Mouse (Mus musculus) heart, postnatal 10 days (tissue): ENCODE results near the gene Eif3b. TPM values are rescaled to one million over a fixed set of nuclear protein-coding genes. Genes with fewer than 3 reads are reported as not detected.
A peak's percentile ranks its signal among the peaks of the same experiment; 100 is the strongest.

Experiments
- DNase-seq, 2 experiments: peaks; one replicate each; pipeline ENCODE4 v3.0.0; 2021
- intact Hi-C: fragments of 180-260 bp; cut with DNase I; formaldehyde crosslinking; loops from one replicate; pipeline ENCODE4 v1.15.1; 2025
- total RNA-seq, 2 experiments: library from RNA; stranded (reverse); gene quantifications; 2 replicates each; pipeline ENCODE4 v1.2.3; 2021

Eif3b gene
- 100 to 1,000 TPM; 101 to 105 TPM for total RNA-seq

DNA sequence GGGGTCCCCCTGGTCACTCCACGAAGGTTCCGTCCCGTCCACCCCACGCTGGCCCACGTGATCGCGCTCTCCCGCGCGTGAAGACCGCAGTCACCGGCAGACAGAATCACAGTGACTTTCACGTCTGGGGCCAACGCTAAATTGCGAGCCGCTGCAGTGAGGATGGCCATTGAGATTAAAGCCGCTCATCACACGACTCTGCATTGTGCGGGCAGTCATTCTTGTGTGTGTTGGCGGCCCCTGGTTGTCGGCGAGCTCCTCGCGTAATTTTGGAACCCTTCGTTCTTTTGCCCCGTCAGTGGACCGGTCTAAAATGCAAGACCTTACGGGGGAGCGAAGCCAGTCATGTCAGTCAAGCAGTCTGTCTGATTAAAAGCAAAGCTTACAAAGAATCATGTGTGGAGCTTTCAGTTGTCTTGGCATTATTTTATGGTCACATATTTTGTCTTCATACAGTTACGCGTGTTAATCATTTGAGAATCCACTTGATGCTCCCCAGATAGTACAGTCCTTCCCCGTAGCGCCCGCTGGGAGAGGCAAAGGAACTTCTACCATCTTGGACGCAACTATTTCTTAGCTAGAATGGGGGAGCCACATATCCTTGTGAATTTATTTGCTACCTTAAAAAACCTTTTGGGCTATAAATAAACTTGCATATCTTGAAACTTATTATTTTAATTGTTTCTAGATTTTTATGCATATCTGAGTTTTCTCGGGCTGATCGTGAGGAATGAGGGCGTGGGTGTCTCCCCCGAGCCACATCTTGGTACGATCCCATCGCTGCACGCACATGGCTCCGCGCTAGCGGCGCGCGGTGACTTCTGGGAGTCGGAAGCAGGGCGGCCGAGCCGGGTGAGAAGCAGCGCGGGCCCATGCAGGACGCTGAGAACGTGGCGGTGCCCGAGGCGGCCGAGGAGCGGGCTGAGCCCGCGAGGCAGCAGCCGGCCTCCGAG lies at the start of gene Eif3b:
Gene Eif3b (plus strand): TSS at position 840 of the 953 bp plus-strand sequence.
- peak; percentile 92 to 93 for DNase-seq
- intact Hi-C loops = no loop called here

DNA sequence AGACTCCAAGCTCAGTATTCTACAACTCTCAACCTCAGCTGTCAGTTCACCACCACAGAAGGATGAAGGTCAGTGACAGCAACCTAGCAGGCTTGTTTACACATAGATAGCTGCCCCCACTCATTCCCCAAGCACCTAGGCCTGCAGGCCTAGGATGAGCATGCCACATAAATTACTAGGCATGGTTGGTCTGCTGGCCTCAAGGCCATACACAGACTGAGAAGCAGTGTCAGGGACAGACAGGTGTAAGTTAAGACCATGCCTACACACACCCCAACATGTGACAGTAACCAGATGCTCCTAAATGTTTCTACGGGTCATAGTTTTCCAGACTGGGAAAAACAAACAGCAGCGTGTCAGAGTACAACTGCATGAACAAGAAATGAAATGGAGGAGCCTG lies 49.7 kb upstream of the Eif3b start:
- DNase-seq = no peak
- intact Hi-C loops = no loop called here

DNA sequence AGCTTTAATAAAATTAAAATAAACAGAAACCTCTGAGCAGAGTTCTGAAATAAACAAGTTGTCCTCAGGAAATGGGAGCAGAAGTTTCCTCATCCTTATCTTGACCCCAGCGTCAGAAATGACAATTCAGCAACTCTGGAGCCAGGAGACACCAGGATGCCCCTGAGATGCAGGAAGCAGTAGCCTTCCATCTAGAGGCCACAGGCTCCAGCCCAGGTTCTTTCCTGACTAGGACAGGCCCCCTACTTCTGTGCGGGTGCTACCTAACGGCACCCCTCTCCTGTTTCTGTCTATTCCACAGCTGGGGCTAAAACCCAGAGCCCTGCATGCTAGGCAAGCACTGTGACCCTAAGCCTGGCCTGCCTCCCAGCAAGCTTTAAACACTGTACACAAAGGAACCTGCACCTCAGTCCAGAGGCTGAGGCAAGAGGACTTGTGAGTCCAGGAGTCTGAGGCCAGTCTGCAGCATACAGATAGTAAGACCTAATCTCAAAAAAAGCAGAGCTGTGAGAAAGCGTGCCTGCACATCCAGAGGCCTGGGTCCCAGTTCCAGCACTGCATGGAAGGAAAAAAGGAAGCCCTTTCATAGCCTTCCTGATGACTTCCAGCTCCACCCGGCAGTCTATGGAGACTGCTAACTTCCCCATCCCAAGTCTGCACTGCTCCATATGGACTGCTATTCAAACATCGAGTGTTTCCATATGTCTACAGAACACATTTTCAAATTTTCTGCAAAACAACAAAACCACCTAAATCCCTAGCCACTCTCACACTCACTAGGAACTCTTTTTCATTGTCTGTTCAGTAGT lies 48.5 kb upstream of the Eif3b start:
- DNase-seq = peak in 1 of 2 experiments; percentile 19
- intact Hi-C loops = no loop called here

DNA sequence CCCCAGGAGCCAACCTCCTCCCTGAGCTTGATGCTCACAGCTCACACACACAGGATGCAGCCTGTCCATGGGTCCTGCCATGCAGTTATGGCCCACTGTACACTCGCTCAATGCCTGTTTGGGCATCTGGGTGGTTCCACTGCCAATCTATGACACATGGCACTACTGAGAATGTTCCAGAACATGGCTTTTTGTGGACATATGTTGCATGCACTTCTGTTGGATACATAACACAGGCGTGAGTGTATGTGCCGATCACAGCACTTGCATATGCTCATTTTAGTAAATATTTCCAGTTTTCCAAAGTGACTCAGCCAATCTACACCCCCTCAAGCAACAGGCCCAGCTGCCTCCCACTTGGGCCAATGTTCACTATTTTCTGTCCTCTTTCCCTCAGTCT lies 47.5 kb upstream of the Eif3b start:
- intact Hi-C loops = no loop called here
- no peak for DNase-seq

DNA sequence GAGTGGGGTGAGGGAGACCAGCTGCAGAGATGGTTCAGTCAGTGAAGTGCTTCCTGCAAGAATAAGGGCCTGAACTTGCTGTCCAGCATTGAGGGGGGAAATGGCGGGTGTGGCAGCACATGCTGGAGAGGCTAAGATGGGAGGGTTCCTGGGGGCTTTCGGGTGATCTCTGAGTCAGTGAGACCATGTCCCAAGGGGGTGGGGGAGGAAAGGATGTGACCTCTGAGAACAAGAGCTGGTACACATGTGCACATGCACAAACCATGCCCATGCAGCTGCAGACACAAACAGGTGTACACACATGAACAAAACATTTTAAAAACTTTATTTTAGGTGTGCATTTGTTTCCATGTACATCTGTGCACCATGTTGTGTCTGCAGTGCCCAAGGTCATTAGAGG lies 45.4 kb upstream of the Eif3b start:
- no peak for DNase-seq
- intact Hi-C loops = no loop called here

DNA sequence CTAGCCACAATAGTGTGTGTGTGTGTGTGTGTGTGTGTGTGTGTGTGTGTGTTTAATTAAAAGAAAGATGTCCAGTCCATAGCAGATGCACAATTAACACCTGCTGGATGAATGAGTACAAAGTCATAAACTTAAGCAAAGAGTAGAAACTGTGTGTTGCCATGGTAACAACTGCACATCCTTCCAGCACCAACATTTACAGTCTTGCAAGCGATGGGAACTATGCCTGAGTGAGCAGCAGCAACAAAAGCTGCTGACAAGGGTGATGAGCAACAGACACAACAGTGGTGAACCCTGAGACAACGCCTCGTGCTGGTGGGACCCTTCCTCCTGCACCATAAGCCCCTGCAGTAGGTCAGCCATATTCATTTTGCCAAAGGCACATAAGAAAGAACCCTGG lies 44.9 kb upstream of the Eif3b start:
- intact Hi-C loops = no loop called here
- no peak for DNase-seq

DNA sequence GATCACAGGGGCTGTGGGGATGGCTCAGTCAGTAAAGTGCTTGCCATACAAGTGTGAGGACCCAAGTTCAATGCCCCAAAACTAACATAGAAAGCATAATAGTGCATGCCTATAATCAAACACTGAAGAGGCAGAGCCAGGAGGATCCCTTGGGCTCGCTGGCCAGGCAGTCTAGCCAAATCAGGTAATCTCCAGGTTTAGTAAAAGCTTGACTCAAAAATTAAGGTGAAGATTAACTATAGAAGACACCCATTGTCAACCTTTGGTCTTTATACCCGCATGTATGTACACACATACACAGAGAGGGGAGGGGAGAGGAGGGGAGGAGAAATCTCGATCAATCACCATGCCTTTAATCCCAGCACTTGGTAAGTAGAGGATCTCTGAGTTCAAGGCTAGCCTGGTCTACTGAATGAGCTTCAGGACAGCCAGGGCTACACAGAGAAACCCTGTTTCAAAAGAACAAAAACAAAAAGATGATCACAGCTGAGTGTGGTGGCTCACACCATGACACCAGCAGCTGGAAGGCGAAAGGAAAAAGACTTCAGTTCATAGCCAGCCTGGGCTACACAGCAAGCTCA lies 43.8 kb upstream of the Eif3b start:
- intact Hi-C loops = no loop called here
- DNase-seq = no peak

DNA sequence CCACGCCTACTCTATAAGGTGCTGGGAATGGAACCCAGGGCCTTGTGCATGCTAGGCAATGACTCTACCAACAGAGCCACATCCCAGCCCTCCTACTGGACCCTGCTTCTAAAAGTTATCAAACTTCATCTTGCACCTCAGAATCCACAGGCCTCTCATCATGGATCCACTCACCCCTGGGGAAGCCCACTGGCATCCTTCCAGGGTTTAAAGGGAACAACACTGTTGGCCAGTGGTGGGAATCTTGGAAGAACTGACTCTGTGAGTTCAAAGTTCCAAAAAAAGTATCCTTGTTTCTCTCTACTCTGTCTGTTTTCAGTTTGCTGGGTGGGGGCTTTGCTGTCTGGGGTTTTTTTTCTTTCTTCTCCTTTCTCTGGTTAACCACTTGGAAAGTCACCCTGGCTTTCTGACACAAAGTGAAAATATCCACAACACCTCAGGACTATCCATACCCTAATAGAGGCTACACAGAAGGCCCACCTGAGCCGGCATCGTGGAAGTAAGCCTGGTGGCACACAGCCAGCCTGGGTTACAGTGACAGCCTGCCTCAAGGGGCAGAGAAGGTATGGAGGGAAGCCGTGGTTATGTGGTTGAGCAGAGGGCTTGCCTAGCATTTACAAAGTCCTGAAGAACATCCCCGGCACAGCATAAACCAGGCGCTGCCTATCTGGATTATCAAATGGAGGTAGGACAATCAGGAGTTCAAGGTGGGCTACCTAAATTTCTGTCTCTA lies 40.8 kb upstream of the Eif3b start:
- intact Hi-C loops = no loop called here
- no peak for DNase-seq

DNA sequence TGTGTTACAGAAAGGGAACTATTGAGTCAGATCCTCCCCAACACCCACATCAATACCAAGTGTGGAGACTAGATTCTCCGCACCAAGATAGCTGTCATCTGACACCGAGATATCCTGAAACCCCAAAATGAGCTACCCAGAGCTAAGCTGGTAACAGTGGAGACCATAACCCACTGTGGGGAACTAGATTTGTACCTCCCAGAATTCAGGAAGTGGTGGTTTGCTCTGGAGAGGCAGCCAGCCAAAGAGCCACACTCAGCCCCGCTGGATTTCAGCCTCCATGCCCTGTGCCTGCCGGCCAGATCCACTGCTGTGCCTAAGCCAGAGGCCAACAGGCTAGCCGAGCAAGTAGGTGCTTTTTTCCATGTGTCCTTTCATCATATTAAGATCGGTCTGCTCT lies 39.8 kb upstream of the Eif3b start:
- intact Hi-C loops = no loop called here
- DNase-seq = no peak

DNA sequence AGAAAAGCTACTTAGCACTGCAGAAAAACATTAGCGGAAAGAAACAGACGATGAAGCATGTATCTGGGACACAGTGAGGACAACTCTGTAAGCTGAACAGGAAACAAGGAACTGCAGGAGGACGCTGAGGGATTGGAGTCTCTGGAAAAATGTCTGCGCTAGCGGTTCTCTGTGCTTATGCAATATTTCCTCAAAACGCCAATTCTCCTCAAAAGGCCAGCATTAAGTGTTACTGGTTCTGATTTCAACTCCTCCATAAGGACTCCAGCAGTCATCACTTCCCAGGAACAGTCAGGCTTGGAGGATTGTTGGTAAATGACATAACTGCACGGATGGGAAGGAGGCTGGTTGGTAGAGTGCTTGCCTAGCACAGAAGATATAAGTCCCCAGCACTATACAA lies 38.0 kb upstream of the Eif3b start:
- intact Hi-C loops = no loop called here

DNA sequence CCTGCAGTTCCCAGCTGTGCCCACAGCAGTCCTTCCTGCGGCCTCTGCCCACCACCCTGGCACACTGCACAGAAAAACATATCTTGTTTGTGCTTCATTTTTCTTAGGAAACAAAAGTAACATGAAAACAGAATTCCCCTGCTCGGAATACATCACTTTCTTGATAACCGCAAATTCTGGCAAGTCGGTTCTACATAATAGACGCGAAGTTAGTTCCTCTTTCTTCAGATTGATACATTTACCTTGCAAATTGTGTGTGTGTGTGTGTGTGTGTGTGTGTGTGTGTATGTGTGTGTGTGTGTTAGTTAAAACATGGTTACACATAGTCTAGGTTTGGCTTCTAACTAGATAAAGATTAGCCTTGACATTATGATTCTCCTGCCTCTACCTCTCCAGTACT lies 36.4 kb upstream of the Eif3b start:
- no peak for DNase-seq
- intact Hi-C loops = no loop called here

More for the DNA sequence above, 38.0 kb upstream of the Eif3b start:
- DNase-seq = no peak

DNA sequence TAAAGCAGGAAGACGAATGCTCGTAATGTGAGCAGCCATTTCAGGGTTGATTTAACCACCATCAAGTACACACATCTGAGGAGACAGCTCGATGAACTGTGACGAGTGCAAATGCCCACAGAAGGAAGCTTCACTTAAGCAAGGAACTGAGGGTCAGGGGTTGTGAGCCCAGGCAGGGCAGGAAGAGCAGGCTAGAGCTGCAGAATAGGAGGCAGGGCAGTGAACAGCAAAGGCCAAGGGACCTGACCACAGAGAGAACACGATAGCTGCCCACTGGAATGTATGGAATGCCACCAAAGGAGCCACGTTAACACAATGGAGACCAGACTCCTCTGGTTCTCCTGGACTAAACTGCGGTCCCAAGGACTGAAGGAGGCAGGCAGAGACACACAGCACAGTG lies 35.6 kb upstream of the Eif3b start:
- DNase-seq = peak in 1 of 2 experiments; percentile 35
- intact Hi-C loops = no loop called here

DNA sequence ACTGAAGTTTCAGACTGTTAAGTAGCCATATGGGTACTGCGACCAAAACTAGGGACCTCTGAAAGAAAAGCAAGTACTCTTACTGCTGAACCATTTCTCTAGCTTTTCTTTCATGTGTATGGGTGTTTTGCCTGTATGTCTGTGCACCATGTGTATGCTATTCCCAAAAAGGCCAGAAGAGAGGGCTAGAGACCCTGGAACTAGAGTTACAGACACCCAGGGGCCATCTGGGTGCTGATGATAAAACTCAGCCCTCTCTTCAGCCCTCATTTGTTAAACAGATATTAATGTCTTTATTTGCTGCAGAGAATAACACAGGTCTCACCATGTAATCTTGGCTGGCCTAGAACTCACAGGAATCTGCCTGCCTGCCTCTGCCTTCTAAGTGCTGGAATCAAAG lies 34.7 kb upstream of the Eif3b start:
- no peak for DNase-seq
- intact Hi-C loops = no loop called here

DNA sequence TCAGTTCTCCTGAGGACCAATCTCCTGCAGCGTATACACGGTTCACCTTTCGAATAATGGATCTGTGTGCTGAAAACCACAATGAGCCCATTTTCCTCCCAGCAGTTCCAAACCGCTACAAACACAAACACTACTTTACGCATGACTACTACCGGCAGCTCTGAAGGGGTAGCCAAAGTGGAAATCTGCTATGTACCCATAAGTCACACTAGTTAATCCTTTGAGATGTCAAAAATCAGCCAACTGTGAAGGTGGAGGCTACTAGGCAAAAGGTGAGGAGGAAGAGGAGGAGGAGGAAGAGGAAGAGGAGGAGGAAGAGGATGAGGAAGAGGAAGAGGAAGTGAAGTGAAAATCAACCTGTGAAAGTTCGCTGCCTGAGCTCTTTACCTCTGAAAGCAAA lies 31.9 kb upstream of the Eif3b start:
- intact Hi-C loops = no loop called here
- no peak for DNase-seq

DNA sequence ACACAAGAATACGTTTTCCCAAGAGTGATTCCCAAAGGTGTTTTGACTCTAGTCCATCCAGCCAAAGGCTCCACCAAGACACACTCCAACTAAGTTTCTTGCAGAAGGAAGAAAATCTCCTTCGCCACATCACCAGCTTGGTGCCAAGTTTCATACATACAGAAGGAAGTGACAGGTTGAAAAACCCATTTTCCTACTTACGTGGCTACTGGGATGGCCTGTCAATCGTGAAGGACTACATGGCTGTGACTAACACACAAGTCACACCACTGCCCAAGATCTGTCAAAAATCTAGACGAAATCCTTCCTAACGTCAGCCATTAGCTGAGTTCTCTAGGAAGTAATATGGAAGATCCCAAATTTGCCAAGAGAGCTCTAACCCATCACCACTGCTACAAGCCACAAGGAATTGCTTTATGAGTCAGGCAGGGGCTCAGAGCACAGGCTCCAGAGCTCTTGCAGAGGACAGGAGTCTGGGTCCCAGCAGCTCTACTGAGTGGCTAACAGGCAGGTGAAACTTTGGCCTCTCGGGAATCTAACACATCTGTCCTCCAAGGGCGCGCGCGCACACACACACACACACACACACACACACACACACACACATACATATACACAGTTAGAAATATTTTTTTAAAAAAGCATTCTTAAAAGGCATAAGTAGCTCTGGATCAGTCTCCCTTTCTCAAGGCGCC lies 31.2 kb upstream of the Eif3b start:
- intact Hi-C loops = no loop called here
- DNase-seq = no peak

DNA sequence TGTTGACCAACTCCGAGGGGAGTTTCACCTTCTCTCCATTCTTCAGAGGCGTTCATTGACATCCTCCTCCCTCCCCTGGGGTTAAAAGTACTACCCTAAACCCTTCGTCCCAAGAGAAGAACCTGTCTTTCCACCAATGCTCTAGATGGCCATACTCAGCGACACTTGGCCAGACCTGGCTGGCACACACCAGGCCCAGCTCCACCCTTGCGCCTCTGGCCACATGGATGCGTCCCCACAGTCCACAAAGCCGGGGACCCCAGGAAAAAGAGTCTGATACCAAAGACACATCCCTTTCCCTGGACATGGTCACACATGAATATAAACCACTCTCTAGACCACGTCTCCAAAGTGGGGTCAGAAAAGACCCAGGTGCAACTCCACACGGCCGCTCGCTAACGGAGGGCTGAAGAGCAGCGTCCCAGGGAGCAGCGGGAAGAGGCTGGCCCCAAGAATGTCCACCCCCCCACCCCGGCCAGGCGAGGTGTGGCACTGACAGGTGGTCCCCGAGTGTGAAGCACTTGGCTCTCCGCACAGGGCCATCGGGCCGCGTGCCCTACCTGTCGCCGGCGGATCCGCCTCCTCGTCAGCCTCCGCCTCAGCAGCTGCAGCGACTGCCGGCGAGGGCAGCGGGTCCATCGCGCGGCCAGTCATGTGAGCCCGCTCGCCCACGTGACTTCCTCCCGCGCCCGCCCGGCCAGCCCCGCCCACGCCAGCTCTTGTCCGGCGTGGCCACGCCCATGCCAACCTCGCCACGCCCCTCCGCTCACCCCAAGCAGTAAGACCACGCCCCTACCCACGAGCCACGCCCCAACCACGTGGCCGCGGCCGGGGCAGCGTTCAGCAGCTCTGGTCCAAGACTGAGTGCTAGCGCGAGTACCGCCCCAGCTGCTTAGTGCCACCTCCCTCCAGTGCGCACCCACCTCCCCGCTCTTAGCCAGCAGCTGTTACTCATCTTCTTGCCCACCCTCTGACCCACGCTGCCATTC lies 30.2 kb upstream of the Eif3b start, which contains the start of gene Snx8:
Gene Snx8 (minus strand): TSS at position 675 of the 989 bp plus-strand sequence.
- intact Hi-C loops = no loop called here
- peak; percentile 96 to 97 for DNase-seq

DNA sequence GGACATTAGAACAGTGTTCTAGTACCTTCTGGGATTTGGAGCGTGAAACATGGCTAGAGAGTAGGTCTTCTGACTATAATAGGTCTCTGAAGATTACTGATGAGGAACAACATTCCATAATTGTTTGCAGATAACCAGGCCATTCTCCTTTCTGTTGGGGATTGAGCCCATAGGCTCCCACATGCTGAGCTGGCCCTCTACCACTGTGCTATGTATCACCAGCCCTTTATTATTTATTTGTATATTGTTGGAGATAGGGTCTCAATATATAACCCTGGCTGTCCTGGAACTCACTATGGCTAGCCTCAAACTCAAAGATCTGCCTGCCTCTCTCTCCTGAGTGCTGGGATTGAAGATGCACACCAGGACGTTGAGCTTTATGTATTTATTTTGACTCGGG lies 29.5 kb upstream of the Eif3b start:
- DNase-seq = no peak
- intact Hi-C loops = no loop called here

DNA sequence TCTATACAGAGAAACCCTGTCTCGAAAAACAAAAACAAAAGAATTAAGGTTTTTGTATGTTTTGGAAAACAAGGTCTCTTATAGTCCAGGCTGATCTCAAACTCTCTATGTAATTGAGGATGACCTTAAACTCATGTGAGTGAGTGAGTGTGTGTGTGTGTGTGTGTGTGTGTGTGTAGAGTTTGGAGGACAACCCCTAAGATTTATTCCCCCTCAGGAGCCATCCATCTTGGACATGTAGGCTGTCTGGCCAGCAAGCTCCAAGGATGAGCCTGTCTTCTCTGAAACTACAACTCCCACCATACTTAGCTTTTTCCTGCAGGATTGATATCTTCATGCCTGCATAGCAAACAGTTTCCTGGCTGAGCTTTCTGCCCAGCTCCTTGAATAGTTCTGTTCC lies 27.7 kb upstream of the Eif3b start:
- intact Hi-C loops = no loop called here
- no peak for DNase-seq

DNA sequence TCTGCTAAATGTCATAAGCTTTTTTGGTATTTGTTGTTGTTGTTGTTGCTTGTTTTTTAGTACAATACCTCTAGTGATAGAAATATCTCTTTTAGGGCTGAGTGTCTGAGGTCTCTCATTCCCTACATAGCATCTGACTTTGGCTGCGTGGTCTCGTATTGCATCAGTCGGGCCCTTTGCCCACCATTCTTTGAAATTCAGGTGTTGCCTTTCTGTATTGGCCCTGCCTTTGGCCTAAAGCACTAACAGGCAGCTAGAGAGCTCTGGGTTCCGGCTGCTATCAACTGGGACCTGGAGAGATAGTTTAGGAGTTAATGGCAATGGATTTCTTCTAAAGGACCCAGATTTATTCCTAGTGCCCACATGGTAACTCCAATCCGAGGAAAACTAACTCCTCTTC lies 27.1 kb upstream of the Eif3b start:
- DNase-seq = no peak
- intact Hi-C loops = no loop called here
